Mouse (Mus musculus): ENCODE results near the gene Ttll13. TPM values are rescaled to one million over a fixed set of nuclear protein-coding genes. Genes with fewer than 3 reads are reported as not detected.
A peak's percentile ranks its signal among the peaks of the same experiment; 100 is the strongest.

Gene Ttll13
- polyA plus RNA-seq, 1 experiment: 1.2 TPM

- Histone ChIP-seq H3K4me3 (replicated peaks; ENCODE audit: extremely low read depth, low read depth, low read length) (peak overlapping the region; percentile 92), H3K4me1 (ENCODE audit: control insufficient read depth, insufficient read depth, low read length) (peaks cover 2% of the 10 kb centered on the region)
- 4% methylated on average over 37 of the region's 37 CpGs for WGBS
- TF ChIP-seq CTCF (IDR thresholded peaks at IDR 0.05; ENCODE audit: insufficient read depth, low read length) (no peak), POLR2A (IDR thresholded peaks at IDR 0.05; ENCODE audit: borderline replicate concordance, extremely low read depth, low read depth, low read length) (no peak)
- DNase-seq: no peak
Observed at GRCm38 (mm10) chr7:80294764-80295648, 48.8 kb downstream of the Ttll13 start.

DNA sequence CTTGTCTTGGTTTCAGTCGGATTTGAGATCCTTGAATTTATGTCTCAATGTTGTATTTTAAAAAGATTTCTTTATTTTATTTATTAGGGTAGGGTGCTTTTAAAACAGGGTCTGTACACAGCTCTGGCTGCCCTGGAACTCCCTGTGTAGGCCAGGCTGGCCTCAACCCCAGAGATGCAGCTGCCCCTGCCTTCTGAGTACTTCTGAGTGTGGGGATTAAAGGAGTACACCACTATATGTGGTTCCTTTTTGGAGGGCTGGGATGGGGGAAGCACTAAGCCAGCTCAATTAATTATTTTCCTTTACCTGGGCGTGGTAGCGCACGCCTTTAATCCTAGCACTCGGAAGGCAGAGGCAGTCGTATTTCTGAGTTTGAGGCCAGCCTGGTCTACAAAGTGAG, 50.3 kb downstream of the Ttll13 start:
- 89% methylated on average over 6 of the region's 6 CpGs for WGBS
- Histone ChIP-seq H3K4me3 (replicated peaks; ENCODE audit: extremely low read depth, low read depth, low read length) (no peak overlapping the region), H3K4me1 (ENCODE audit: control insufficient read depth, insufficient read depth, low read length) (peaks cover 2% of the 10 kb centered on the region)
- DNase-seq: no peak
- no peak for TF ChIP-seq CTCF (IDR thresholded peaks at IDR 0.05; ENCODE audit: insufficient read depth, low read length)
- TF ChIP-seq POLR2A (IDR thresholded peaks at IDR 0.05; ENCODE audit: borderline replicate concordance, extremely low read depth, low read depth, low read length): no peak

GRCm38 (mm10) chr7:80297041-80297440, 50.9 kb downstream of the Ttll13 start:
- no peak overlapping the region for H3K4me3 ChIP-seq (replicated peaks; ENCODE audit: extremely low read depth, low read depth, low read length)
- peaks cover 2% of the 10 kb centered on the region for H3K4me1 ChIP-seq (ENCODE audit: control insufficient read depth, insufficient read depth, low read length)
- DNase-seq: no peak
- 74% methylated on average over 3 of the region's 3 CpGs for WGBS
- TF ChIP-seq CTCF (IDR thresholded peaks at IDR 0.05; ENCODE audit: insufficient read depth, low read length): no peak
- no peak for TF ChIP-seq POLR2A (IDR thresholded peaks at IDR 0.05; ENCODE audit: borderline replicate concordance, extremely low read depth, low read depth, low read length)

- 87% methylated on average over 4 of the region's 4 CpGs for WGBS
- Histone ChIP-seq H3K4me1 (ENCODE audit: control insufficient read depth, insufficient read depth, low read length) (peaks cover 2% of the 10 kb centered on the region), H3K4me3 (replicated peaks; ENCODE audit: extremely low read depth, low read depth, low read length) (no peak overlapping the region)
- TF ChIP-seq POLR2A (IDR thresholded peaks at IDR 0.05; ENCODE audit: borderline replicate concordance, extremely low read depth, low read depth, low read length): no peak
- TF ChIP-seq CTCF (IDR thresholded peaks at IDR 0.05; ENCODE audit: insufficient read depth, low read length): no peak
- no peak for DNase-seq
Observed at GRCm38 (mm10) chr7:80298754-80299153, 52.6 kb downstream of the Ttll13 start.

- H3K4me1 ChIP-seq (ENCODE audit: control insufficient read depth, insufficient read depth, low read length): peaks cover 2% of the 10 kb centered on the region
- DNase-seq: no peak
- H3K4me3 ChIP-seq (replicated peaks; ENCODE audit: extremely low read depth, low read depth, low read length): no peak overlapping the region
- TF ChIP-seq CTCF (IDR thresholded peaks at IDR 0.05; ENCODE audit: insufficient read depth, low read length) (no peak), POLR2A (IDR thresholded peaks at IDR 0.05; ENCODE audit: borderline replicate concordance, extremely low read depth, low read depth, low read length) (no peak)
- WGBS: 46% methylated on average over 3 of the region's 3 CpGs
Observed at GRCm38 (mm10) chr7:80299568-80299967, 53.4 kb downstream of the Ttll13 start.

- TF ChIP-seq POLR2A (IDR thresholded peaks at IDR 0.05; ENCODE audit: borderline replicate concordance, extremely low read depth, low read depth, low read length): no peak
- peak; percentile 23; the same call in 1 of the 2 replicates for TF ChIP-seq CTCF (IDR thresholded peaks at IDR 0.05; ENCODE audit: insufficient read depth, low read length)
- WGBS: 88% methylated on average over 2 of the region's 2 CpGs
- no peaks in the 10 kb centered on the region for H3K4me1 ChIP-seq (ENCODE audit: control insufficient read depth, insufficient read depth, low read length)
- no peak for DNase-seq
- H3K4me3 ChIP-seq (replicated peaks; ENCODE audit: extremely low read depth, low read depth, low read length): no peak overlapping the region
Observed at GRCm38 (mm10) chr7:80301522-80301921, 55.3 kb downstream of the Ttll13 start.

DNA sequence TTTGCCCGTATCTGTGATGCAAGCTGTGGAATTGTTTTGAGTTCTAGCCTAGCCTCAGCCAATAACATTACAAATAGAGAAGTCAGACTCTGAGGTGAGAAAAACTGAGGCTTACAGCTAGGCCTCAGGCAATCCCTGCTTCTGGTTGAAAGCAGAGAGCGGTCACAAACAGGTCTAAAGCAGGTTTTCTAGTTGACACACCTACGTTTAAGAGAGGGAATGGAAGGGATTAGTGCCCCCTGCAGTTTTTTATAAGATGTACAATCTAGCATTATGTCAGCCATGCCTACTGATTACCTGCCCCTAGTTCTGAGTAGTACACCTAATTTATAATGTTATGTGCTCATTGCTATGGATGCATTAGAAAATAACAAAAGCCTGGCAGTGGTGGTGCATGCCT, 61.6 kb downstream of the Ttll13 start:
- no peak for DNase-seq
- WGBS: 71% methylated on average over 3 of the region's 3 CpGs

More for the DNA sequence above, 61.6 kb downstream of the Ttll13 start:
- Histone ChIP-seq H3K4me3 (replicated peaks; ENCODE audit: extremely low read depth, low read depth, low read length) (no peak overlapping the region), H3K4me1 (ENCODE audit: control insufficient read depth, insufficient read depth, low read length) (no peaks in the 10 kb centered on the region)
- TF ChIP-seq POLR2A (IDR thresholded peaks at IDR 0.05; ENCODE audit: borderline replicate concordance, extremely low read depth, low read depth, low read length) (no peak), CTCF (IDR thresholded peaks at IDR 0.05; ENCODE audit: insufficient read depth, low read length) (no peak)

Other genes starting within 250 kb of the Ttll13 start
- 60.0 and 65.8 TPM in 2 replicates for gene Zfp710, start 221.6 kb upstream of the Ttll13 start, polyA plus RNA-seq (2012; rRNA removed)
- gene Idh2, start 131.0 kb upstream of the Ttll13 start, polyA plus RNA-seq (2012; rRNA removed): 144 and 162 TPM in 2 replicates
- 14.7 and 19.0 TPM in 2 replicates for gene Sema4b, start 59.5 kb upstream of the Ttll13 start, polyA plus RNA-seq (2012; rRNA removed)
- gene Cib1, start 13.6 kb upstream of the Ttll13 start, polyA plus RNA-seq (2012; rRNA removed): 93.8 and 94.6 TPM in 2 replicates
- gene Gdpgp1, start 13.5 kb upstream of the Ttll13 start, polyA plus RNA-seq (2012; rRNA removed): 2.4 and 3.2 TPM in 2 replicates
- gene Ngrn, start 14.8 kb downstream of the Ttll13 start, polyA plus RNA-seq (2012; rRNA removed): 21.0 and 26.2 TPM in 2 replicates
- gene Vps33b, start 23.3 kb downstream of the Ttll13 start, polyA plus RNA-seq (2012; rRNA removed): 11.9 and 14.4 TPM in 2 replicates
- 2.0 and 5.2 TPM in 2 replicates for gene Prc1, start 48.1 kb downstream of the Ttll13 start, polyA plus RNA-seq (2012; rRNA removed)
- gene Rccd1, start 78.1 kb downstream of the Ttll13 start, polyA plus RNA-seq (2012; rRNA removed): 10.8 and 12.2 TPM in 2 replicates
- gene Unc45a, start 94.6 kb downstream of the Ttll13 start, polyA plus RNA-seq (2012; rRNA removed): 102 and 105 TPM in 2 replicates
- gene Hddc3, start 96.7 kb downstream of the Ttll13 start, polyA plus RNA-seq (2012; rRNA removed): 20.4 and 26.9 TPM in 2 replicates
- 93.7 and 96.3 TPM in 2 replicates for gene Man2a2, start 125.0 kb downstream of the Ttll13 start, polyA plus RNA-seq (2012; rRNA removed)
- 51.4 and 60.1 TPM in 2 replicates for gene Fes, start 141.6 kb downstream of the Ttll13 start, polyA plus RNA-seq (2012; rRNA removed)
- gene Furin, start 159.1 kb downstream of the Ttll13 start, polyA plus RNA-seq (2012; rRNA removed): 106 and 114 TPM in 2 replicates

All from lung, adult 2 months (tissue).